Mouse (Mus musculus): ENCODE data around the gene Gna12. TPM values are rescaled to one million over a fixed set of nuclear protein-coding genes. Genes with fewer than 3 reads are reported as not detected.
A peak's percentile ranks its signal among the peaks of the same experiment; 100 is the strongest.

The Gna12 gene
- polyA plus RNA-seq, 1 experiment, result 120 TPM

GRCm38 (mm10) chr5:140752639-140753038, 77.6 kb downstream of the Gna12 start:
- DNase-seq, result no peak
- peaks cover 8% of the 10 kb centered on the region; the same call in 1 of the 2 replicates for H3K4me1 ChIP-seq (ENCODE audit: control insufficient read depth, insufficient read depth, low read length)
- WGBS, result 94% methylated on average over 3 of the region's 3 CpGs
- H3K4me3 ChIP-seq (replicated peaks; ENCODE audit: extremely low read depth, low read depth, low read length), result no peak overlapping the region
- TF ChIP-seq CTCF (IDR thresholded peaks at IDR 0.05; ENCODE audit: insufficient read depth, low read length) (peak; percentile 45), POLR2A (IDR thresholded peaks at IDR 0.05; ENCODE audit: borderline replicate concordance, extremely low read depth, low read depth, low read length) (no peak)

GRCm38 (mm10) chr5:140752041-140752440, 78.2 kb downstream of the Gna12 start:
- WGBS, result 93% methylated on average over 15 of the region's 15 CpGs
- peaks cover 8% of the 10 kb centered on the region; the same call in 1 of the 2 replicates for H3K4me1 ChIP-seq (ENCODE audit: control insufficient read depth, insufficient read depth, low read length)
- no peak overlapping the region for H3K4me3 ChIP-seq (replicated peaks; ENCODE audit: extremely low read depth, low read depth, low read length)
- DNase-seq, result no peak
- TF ChIP-seq POLR2A (IDR thresholded peaks at IDR 0.05; ENCODE audit: borderline replicate concordance, extremely low read depth, low read depth, low read length) (no peak), CTCF (IDR thresholded peaks at IDR 0.05; ENCODE audit: insufficient read depth, low read length) (no peak)

GRCm38 (mm10) chr5:140750925-140751324, 79.3 kb downstream of the Gna12 start:
- TF ChIP-seq POLR2A (IDR thresholded peaks at IDR 0.05; ENCODE audit: borderline replicate concordance, extremely low read depth, low read depth, low read length) (no peak), CTCF (IDR thresholded peaks at IDR 0.05; ENCODE audit: insufficient read depth, low read length) (peak; percentile 53)
- Histone ChIP-seq H3K4me3 (replicated peaks; ENCODE audit: extremely low read depth, low read depth, low read length) (no peak overlapping the region), H3K4me1 (ENCODE audit: control insufficient read depth, insufficient read depth, low read length) (peaks cover 8% of the 10 kb centered on the region; the same call in 1 of the 2 replicates)
- DNase-seq, result no peak
- WGBS, result 0% methylated on average over 1 of the region's 2 CpGs

- peak; percentile 69 for DNase-seq
- WGBS, result 8% methylated on average over 12 of the region's 12 CpGs
- TF ChIP-seq POLR2A (IDR thresholded peaks at IDR 0.05; ENCODE audit: borderline replicate concordance, extremely low read depth, low read depth, low read length) (peak; percentile 16; the same call in 1 of the 2 replicates), CTCF (IDR thresholded peaks at IDR 0.05; ENCODE audit: insufficient read depth, low read length) (peak; percentile 91)
- Histone ChIP-seq H3K4me3 (replicated peaks; ENCODE audit: extremely low read depth, low read depth, low read length) (peak overlapping the region; percentile 59), H3K4me1 (ENCODE audit: control insufficient read depth, insufficient read depth, low read length) (peaks cover 8% of the 10 kb centered on the region; the same call in 1 of the 2 replicates)
These were observed 81.0 kb downstream of the Gna12 start for GRCm38 (mm10) chr5:140749062-140749875.

GRCm38 (mm10) chr5:140748425-140748824, 81.8 kb downstream of the Gna12 start:
- no peak for DNase-seq
- Histone ChIP-seq H3K4me3 (replicated peaks; ENCODE audit: extremely low read depth, low read depth, low read length) (no peak overlapping the region), H3K4me1 (ENCODE audit: control insufficient read depth, insufficient read depth, low read length) (peaks cover 8% of the 10 kb centered on the region; the same call in 1 of the 2 replicates)
- TF ChIP-seq CTCF (IDR thresholded peaks at IDR 0.05; ENCODE audit: insufficient read depth, low read length) (no peak), POLR2A (IDR thresholded peaks at IDR 0.05; ENCODE audit: borderline replicate concordance, extremely low read depth, low read depth, low read length) (no peak)
- 64% methylated on average over 10 of the region's 10 CpGs for WGBS

GRCm38 (mm10) chr5:140743706-140744131, 86.5 kb downstream of the Gna12 start:
- 30% methylated on average over 12 of the region's 12 CpGs for WGBS
- no peaks in the 10 kb centered on the region for H3K4me1 ChIP-seq (ENCODE audit: control insufficient read depth, insufficient read depth, low read length)
- DNase-seq, result no peak

GRCm38 (mm10) chr5:140741877-140742276, 88.4 kb downstream of the Gna12 start:
- Histone ChIP-seq H3K4me1 (ENCODE audit: control insufficient read depth, insufficient read depth, low read length) (no peaks in the 10 kb centered on the region), H3K4me3 (replicated peaks; ENCODE audit: extremely low read depth, low read depth, low read length) (no peak overlapping the region)
- 0 out of 2 replicates have a peak, but pooled peaks have one; percentile 10 for TF ChIP-seq CTCF (IDR thresholded peaks at IDR 0.05; ENCODE audit: insufficient read depth, low read length)
- no peak for TF ChIP-seq POLR2A (IDR thresholded peaks at IDR 0.05; ENCODE audit: borderline replicate concordance, extremely low read depth, low read depth, low read length)
- no peak for DNase-seq

More at GRCm38 (mm10) chr5:140743706-140744131, 86.5 kb downstream of the Gna12 start:
- no peak overlapping the region for H3K4me3 ChIP-seq (replicated peaks; ENCODE audit: extremely low read depth, low read depth, low read length)
- no peak for TF ChIP-seq CTCF (IDR thresholded peaks at IDR 0.05; ENCODE audit: insufficient read depth, low read length)
- no peak for TF ChIP-seq POLR2A (IDR thresholded peaks at IDR 0.05; ENCODE audit: borderline replicate concordance, extremely low read depth, low read depth, low read length)

- DNase-seq, result no peak
- no peaks in the 10 kb centered on the region for H3K4me1 ChIP-seq (ENCODE audit: control insufficient read depth, insufficient read depth, low read length)
- 59% methylated on average over 11 of the region's 11 CpGs for WGBS
- TF ChIP-seq POLR2A (IDR thresholded peaks at IDR 0.05; ENCODE audit: borderline replicate concordance, extremely low read depth, low read depth, low read length) (no peak), CTCF (IDR thresholded peaks at IDR 0.05; ENCODE audit: insufficient read depth, low read length) (no peak)
- H3K4me3 ChIP-seq (replicated peaks; ENCODE audit: extremely low read depth, low read depth, low read length), result no peak overlapping the region
These were observed 89.2 kb downstream of the Gna12 start for GRCm38 (mm10) chr5:140741040-140741439.

- no peak for DNase-seq
- Histone ChIP-seq H3K4me1 (ENCODE audit: control insufficient read depth, insufficient read depth, low read length) (peaks cover 4% of the 10 kb centered on the region), H3K4me3 (replicated peaks; ENCODE audit: extremely low read depth, low read depth, low read length) (no peak overlapping the region)
- no peak for TF ChIP-seq CTCF (IDR thresholded peaks at IDR 0.05; ENCODE audit: insufficient read depth, low read length)
- no peak; the same call in 1 of the 2 replicates for TF ChIP-seq POLR2A (IDR thresholded peaks at IDR 0.05; ENCODE audit: borderline replicate concordance, extremely low read depth, low read depth, low read length)
- WGBS, result 77% methylated on average over 12 of the region's 12 CpGs
These were observed 90.4 kb downstream of the Gna12 start for GRCm38 (mm10) chr5:140739813-140740212.
